8 mouse cellular contexts compared by ENCODE assay signal in the genomic region with DNA sequence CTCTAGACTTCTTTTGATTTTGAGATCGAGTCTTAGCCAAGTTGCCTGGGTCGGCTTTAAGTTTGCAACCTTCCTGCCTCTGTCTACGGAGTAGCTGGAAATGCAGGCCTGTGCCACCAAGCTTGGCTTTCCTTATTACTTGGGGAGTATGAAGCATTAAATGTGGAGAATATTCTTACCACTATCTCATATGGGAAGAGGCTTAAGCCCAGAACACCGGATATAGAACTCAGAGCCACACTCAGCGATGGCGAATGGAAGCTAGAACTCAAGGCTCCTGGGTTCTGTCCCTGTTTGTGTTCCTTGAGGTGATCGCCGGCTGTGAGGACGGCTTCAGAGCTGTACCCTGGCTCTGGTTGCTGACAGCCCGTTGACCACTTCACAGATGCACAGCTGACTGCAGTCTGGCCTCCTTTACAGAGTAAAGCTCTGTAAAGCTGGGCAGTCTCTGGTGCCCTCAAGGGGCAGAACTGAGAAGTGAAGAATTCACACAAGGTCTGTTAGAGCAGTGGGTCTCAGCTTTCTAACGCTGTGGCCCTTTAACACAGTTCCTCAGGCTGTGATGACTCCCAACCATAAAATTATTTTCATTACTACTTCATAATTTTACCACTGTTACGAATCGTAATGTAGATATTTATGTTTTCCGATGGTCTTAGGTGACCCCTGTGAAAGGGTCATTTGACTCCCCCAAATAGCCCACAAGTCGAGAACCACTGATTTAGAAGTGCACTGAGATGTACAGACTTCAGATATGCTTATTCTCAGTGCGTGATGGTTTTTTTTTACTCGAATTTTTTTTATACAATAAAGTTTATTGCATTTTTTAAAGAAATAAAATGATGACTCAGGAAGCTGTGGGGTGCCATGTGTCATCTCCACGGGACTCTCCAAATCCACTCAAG. TPM values are rescaled to one million over a fixed set of nuclear protein-coding genes. Genes with fewer than 3 reads are reported as not detected.
DNase-seq lines count a peak whose midpoint lies in the region; ATAC-seq and TF ChIP-seq lines count a peak whose summit lies in the region.

No protein-coding gene starts in this region.

- no peak overlapping the region for H3K4me3 ChIP-seq in embryonic facial prominence, embryonic 14.5 days (ENCODE audit: low read depth, low read length)
- no peak overlapping the region for H3K4me3 ChIP-seq in heart, embryonic 13.5 days
- H3K4me3 ChIP-seq in kidney, postnatal 0 days (replicated peaks; ENCODE audit: low read depth, low read length), result no peak overlapping the region
- H3K4me3 ChIP-seq in limb, embryonic 15.5 days, result no peak overlapping the region
- no peak overlapping the region for H3K4me3 ChIP-seq in stomach, embryonic 16.5 days (replicated peaks; ENCODE audit: low read length)

- no peak overlapping the region for H3K27ac ChIP-seq in embryonic facial prominence, embryonic 14.5 days (replicated peaks; ENCODE audit: low read depth, low read length)
- no peak overlapping the region for H3K27ac ChIP-seq in heart, embryonic 13.5 days (replicated peaks)
- no peak overlapping the region for H3K27ac ChIP-seq in kidney, postnatal 0 days
- H3K27ac ChIP-seq in limb, embryonic 15.5 days, result no peak overlapping the region
- no peak overlapping the region for H3K27ac ChIP-seq in stomach, embryonic 16.5 days (ENCODE audit: low read length)

- 64% methylated on average over 18 of the region's 18 CpGs for WGBS in embryonic facial prominence, embryonic 14.5 days
- WGBS in heart, embryonic 13.5 days, result 54% methylated on average over 18 of the region's 18 CpGs
- WGBS in kidney, postnatal 0 days, result 53% methylated on average over 18 of the region's 18 CpGs
- WGBS in limb, embryonic 15.5 days, result 55% methylated on average over 18 of the region's 18 CpGs
- WGBS in stomach, embryonic 16.5 days, result 59% methylated on average over 18 of the region's 18 CpGs

- peak; percentile 95 for ATAC-seq in embryonic facial prominence, embryonic 14.5 days (ENCODE audit: low read depth)
- peak; percentile 43; the same call in 1 of the 2 replicates for ATAC-seq in heart, embryonic 13.5 days (ENCODE audit: extremely low read depth, insufficient number of reproducible peaks, low FRiP score, low TSS enrichment)
- ATAC-seq in kidney, postnatal 0 days (replicated peaks; ENCODE audit: low FRiP score, low read depth), result peak; percentile 89
- peak; percentile 77; the same call in 1 of the 2 replicates for ATAC-seq in limb, embryonic 15.5 days (ENCODE audit: insufficient number of reproducible peaks, low FRiP score, low TSS enrichment, low read depth)
- ATAC-seq in stomach, embryonic 16.5 days (ENCODE audit: insufficient read depth, low FRiP score), result peak; percentile 83; the same call in 1 of the 2 replicates

- H3K4me1 ChIP-seq in embryonic facial prominence, embryonic 14.5 days (ENCODE audit: control insufficient read depth, insufficient read depth, low read length), result no peaks in the 10 kb centered on the region
- H3K4me1 ChIP-seq in heart, embryonic 13.5 days, result peaks cover 12% of the 10 kb centered on the region
- H3K4me1 ChIP-seq in kidney, postnatal 0 days (replicated peaks; ENCODE audit: insufficient read depth, low read length), result no peaks in the 10 kb centered on the region
- H3K4me1 ChIP-seq in limb, embryonic 15.5 days, result no peaks in the 10 kb centered on the region
- no peaks in the 10 kb centered on the region for H3K4me1 ChIP-seq in stomach, embryonic 16.5 days (ENCODE audit: control insufficient read depth, insufficient read depth, low read length)

- H3K4me2 ChIP-seq in embryonic facial prominence, embryonic 14.5 days (ENCODE audit: low read depth, low read length), result no peak overlapping the region
- no peak overlapping the region for H3K4me2 ChIP-seq in heart, embryonic 13.5 days
- no peak overlapping the region for H3K4me2 ChIP-seq in kidney, postnatal 0 days (ENCODE audit: low read length)
- H3K4me2 ChIP-seq in limb, embryonic 15.5 days, result no peak overlapping the region
- no peak overlapping the region for H3K4me2 ChIP-seq in stomach, embryonic 16.5 days (ENCODE audit: low read depth, low read length)

- no peaks in the 10 kb centered on the region for H3K9me3 ChIP-seq in embryonic facial prominence, embryonic 14.5 days (ENCODE audit: control insufficient read depth, low read length)
- H3K9me3 ChIP-seq in heart, embryonic 13.5 days, result no peaks in the 10 kb centered on the region
- no peaks in the 10 kb centered on the region for H3K9me3 ChIP-seq in kidney, postnatal 0 days (replicated peaks; ENCODE audit: low read length)
- H3K9me3 ChIP-seq in limb, embryonic 15.5 days, result no peaks in the 10 kb centered on the region
- no peaks in the 10 kb centered on the region for H3K9me3 ChIP-seq in stomach, embryonic 16.5 days (replicated peaks; ENCODE audit: control insufficient read depth, low read length)

- no peaks in the 10 kb centered on the region for H3K36me3 ChIP-seq in embryonic facial prominence, embryonic 14.5 days (ENCODE audit: control insufficient read depth, insufficient read depth, low read length)
- H3K36me3 ChIP-seq in heart, embryonic 13.5 days, result no peaks in the 10 kb centered on the region
- no peaks in the 10 kb centered on the region for H3K36me3 ChIP-seq in kidney, postnatal 0 days (ENCODE audit: insufficient read depth, low read length)
- no peaks in the 10 kb centered on the region for H3K36me3 ChIP-seq in limb, embryonic 15.5 days
- H3K36me3 ChIP-seq in stomach, embryonic 16.5 days (ENCODE audit: control insufficient read depth, insufficient read depth, low read length), result no peaks in the 10 kb centered on the region

- no peak overlapping the region for H3K9ac ChIP-seq in embryonic facial prominence, embryonic 14.5 days (ENCODE audit: low read depth, low read length)
- H3K9ac ChIP-seq in heart, embryonic 13.5 days, result no peak overlapping the region
- H3K9ac ChIP-seq in kidney, postnatal 0 days (ENCODE audit: low read depth, low read length), result no peak overlapping the region
- no peak overlapping the region for H3K9ac ChIP-seq in limb, embryonic 15.5 days
- no peak overlapping the region for H3K9ac ChIP-seq in stomach, embryonic 16.5 days (ENCODE audit: low read length)

- H3K27me3 ChIP-seq in embryonic facial prominence, embryonic 14.5 days (replicated peaks; ENCODE audit: control insufficient read depth, insufficient read depth, low read length), result no peaks in the 10 kb centered on the region
- H3K27me3 ChIP-seq in heart, embryonic 13.5 days (replicated peaks), result no peaks in the 10 kb centered on the region
- no peaks in the 10 kb centered on the region for H3K27me3 ChIP-seq in kidney, postnatal 0 days (ENCODE audit: insufficient read depth, low read length)
- H3K27me3 ChIP-seq in limb, embryonic 15.5 days, result no peaks in the 10 kb centered on the region
- H3K27me3 ChIP-seq in stomach, embryonic 16.5 days (ENCODE audit: control insufficient read depth, insufficient read depth, low read length), result no peaks in the 10 kb centered on the region

- peak; percentile 94 for TF ChIP-seq CTCF in kidney, postnatal 0 days (IDR thresholded peaks at IDR 0.05; ENCODE audit: low read depth)

- peak; percentile 33 for DNase-seq in A20 (ENCODE audit: low read depth, low spot score)
- peak; percentile 24 to 39 for DNase-seq in adrenal gland, postnatal 4 days (ENCODE audit: low spot score in 2 of 2)
- peak; percentile 82 for DNase-seq in embryonic facial prominence, embryonic 14.5 days (ENCODE audit: low spot score)
- DNase-seq in kidney, postnatal 0 days (ENCODE audit: low spot score), result peak; percentile 86
- peak; percentile 30 to 43 for DNase-seq in natural killer cell, adult 2 months (ENCODE audit: low spot score in 2 of 2)

RNA-seq across cellular contexts. Expression of gene Nos1ap, which starts 23.6 kb away (rescaled TPM):
- total RNA-seq in adrenal gland, postnatal 4 days (2021), result 10 to 100 TPM; 31.7 to 37.5 TPM
- 6.6 and 7.7 TPM in 2 replicates for polyA plus RNA-seq in embryonic facial prominence, embryonic 14.5 days (2014; fragmentation: Nextera tagmentation; extraction: Ambion mirVana)
- 17.9 and 21.2 TPM in 2 replicates for polyA plus RNA-seq in heart, embryonic 13.5 days (2015; fragmentation: Nextera tagmentation; extraction: Ambion mirVana)
- polyA plus RNA-seq in kidney, postnatal 0 days (2015; fragmentation: Nextera tagmentation; extraction: Ambion mirVana), result 16.3 and 19.5 TPM in 2 replicates
- polyA plus RNA-seq in limb, embryonic 15.5 days (2015; fragmentation: Nextera tagmentation; extraction: Ambion mirVana), result 8.0 and 10.1 TPM in 2 replicates
- polyA plus RNA-seq in stomach, embryonic 16.5 days (2015; fragmentation: Nextera tagmentation; extraction: Ambion mirVana), result 8.9 and 13.0 TPM in 2 replicates

RNA-seq across cellular contexts. Expression of gene Olfml2b, which starts 31.1 kb away (rescaled TPM):
- total RNA-seq in adrenal gland, postnatal 4 days (2021), result 10 to 100 TPM; 22.9 to 28.6 TPM
- 43.7 and 46.6 TPM in 2 replicates for polyA plus RNA-seq in embryonic facial prominence, embryonic 14.5 days (2014; fragmentation: Nextera tagmentation; extraction: Ambion mirVana)
- 35.8 and 38.4 TPM in 2 replicates for polyA plus RNA-seq in heart, embryonic 13.5 days (2015; fragmentation: Nextera tagmentation; extraction: Ambion mirVana)
- 11.6 and 11.7 TPM in 2 replicates for polyA plus RNA-seq in kidney, postnatal 0 days (2015; fragmentation: Nextera tagmentation; extraction: Ambion mirVana)
- polyA plus RNA-seq in limb, embryonic 15.5 days (2015; fragmentation: Nextera tagmentation; extraction: Ambion mirVana), result 52.5 and 69.4 TPM in 2 replicates
- 49.2 and 58.5 TPM in 2 replicates for polyA plus RNA-seq in stomach, embryonic 16.5 days (2015; fragmentation: Nextera tagmentation; extraction: Ambion mirVana)

Comparison
In these comparisons a context has a peak if more than half of its experiments do, and no peak if none do; other contexts are left out.
1. DNase-seq: peak in every context shown above with its lines; median percentile 86 in kidney, postnatal 0 days; 82 in embryonic facial prominence, embryonic 14.5 days; 36 in natural killer cell, adult 2 months; 33 in A20; 32 in adrenal gland, postnatal 4 days.
2. ATAC-seq: peak in every context shown above with its lines; median percentile 95 in embryonic facial prominence, embryonic 14.5 days; 89 in kidney, postnatal 0 days; 83 in stomach, embryonic 16.5 days; 77 in limb, embryonic 15.5 days; 43 in heart, embryonic 13.5 days.